Mouse (Mus musculus): ENCODE measurements around the gene Slc7a11. TPM values are rescaled to one million over a fixed set of nuclear protein-coding genes. Genes with fewer than 3 reads are reported as not detected.

Slc7a11 gene
- polyA plus RNA-seq, 1 experiment, result 0.99 TPM

- Histone ChIP-seq H3K4me1 (ENCODE audit: control insufficient read depth, insufficient read depth, insufficient read length) (no peaks in the 10 kb centered on the region), H3K36me3 (ENCODE audit: control insufficient read depth, insufficient read depth, low read length) (no peaks in the 10 kb centered on the region), H3K27ac (ENCODE audit: insufficient read depth, low read length) (no peak overlapping the region), H3K27me3 (ENCODE audit: control insufficient read depth, insufficient read depth, low read length) (no peaks in the 10 kb centered on the region), H3K4me3 (ENCODE audit: extremely low read depth, insufficient read depth, insufficient read length) (no peak overlapping the region)
- no peak for DNase-seq (ENCODE audit: low read depth in 1 of 2, low spot score in 2 of 2)
- TF ChIP-seq CTCF (IDR thresholded peaks at IDR 0.05; ENCODE audit: extremely low read depth, insufficient read depth, insufficient read length, insufficient replicate concordance) (no peak), POLR2A (IDR thresholded peaks at IDR 0.05; ENCODE audit: low read depth, low read length) (no peak)
These were observed 549.5 kb downstream of the Slc7a11 start for GRCm38 (mm10) chr3:49893945-49894344.

- no peaks in the 10 kb centered on the region for H3K4me1 ChIP-seq (ENCODE audit: control insufficient read depth, insufficient read depth, insufficient read length)
- TF ChIP-seq CTCF (IDR thresholded peaks at IDR 0.05; ENCODE audit: extremely low read depth, insufficient read depth, insufficient read length, insufficient replicate concordance) (no peak), POLR2A (IDR thresholded peaks at IDR 0.05; ENCODE audit: low read depth, low read length) (no peak)
- no peaks in the 10 kb centered on the region for H3K27me3 ChIP-seq (ENCODE audit: control insufficient read depth, insufficient read depth, low read length)
- 71% methylated on average over 2 of the region's 2 CpGs for WGBS
- no peak for DNase-seq (ENCODE audit: low read depth in 1 of 2, low spot score in 2 of 2)
- no peaks in the 10 kb centered on the region for H3K36me3 ChIP-seq (ENCODE audit: control insufficient read depth, insufficient read depth, low read length)
- no peak overlapping the region for H3K4me3 ChIP-seq (ENCODE audit: extremely low read depth, insufficient read depth, insufficient read length)
- no peak overlapping the region for H3K27ac ChIP-seq (ENCODE audit: insufficient read depth, low read length)
These were observed 556.1 kb downstream of the Slc7a11 start for GRCm38 (mm10) chr3:49887359-49887758.

- Histone ChIP-seq H3K4me3 (ENCODE audit: extremely low read depth, insufficient read depth, insufficient read length) (no peak overlapping the region), H3K4me1 (ENCODE audit: control insufficient read depth, insufficient read depth, insufficient read length) (no peaks in the 10 kb centered on the region), H3K36me3 (ENCODE audit: control insufficient read depth, insufficient read depth, low read length) (no peaks in the 10 kb centered on the region), H3K27me3 (ENCODE audit: control insufficient read depth, insufficient read depth, low read length) (no peaks in the 10 kb centered on the region), H3K27ac (ENCODE audit: insufficient read depth, low read length) (no peak overlapping the region)
- 60% methylated on average over 8 of the region's 8 CpGs for WGBS
- DNase-seq (ENCODE audit: low read depth in 1 of 2, low spot score in 2 of 2), result no peak
- TF ChIP-seq POLR2A (IDR thresholded peaks at IDR 0.05; ENCODE audit: low read depth, low read length), result no peak
- no peak for TF ChIP-seq CTCF (IDR thresholded peaks at IDR 0.05; ENCODE audit: extremely low read depth, insufficient read depth, insufficient read length, insufficient replicate concordance)
These were observed 557.0 kb downstream of the Slc7a11 start for GRCm38 (mm10) chr3:49886220-49886945.

GRCm38 (mm10) chr3:49880496-49880895, 562.9 kb downstream of the Slc7a11 start:
- H3K36me3 ChIP-seq (ENCODE audit: control insufficient read depth, insufficient read depth, low read length), result no peaks in the 10 kb centered on the region
- no peak overlapping the region for H3K4me3 ChIP-seq (ENCODE audit: extremely low read depth, insufficient read depth, insufficient read length)
- H3K4me1 ChIP-seq (ENCODE audit: control insufficient read depth, insufficient read depth, insufficient read length), result no peaks in the 10 kb centered on the region
- no peak for TF ChIP-seq CTCF (IDR thresholded peaks at IDR 0.05; ENCODE audit: extremely low read depth, insufficient read depth, insufficient read length, insufficient replicate concordance)
- TF ChIP-seq POLR2A (IDR thresholded peaks at IDR 0.05; ENCODE audit: low read depth, low read length), result no peak
- H3K27ac ChIP-seq (ENCODE audit: insufficient read depth, low read length), result no peak overlapping the region
- DNase-seq (ENCODE audit: low read depth in 1 of 2, low spot score in 2 of 2), result no peak
- H3K27me3 ChIP-seq (ENCODE audit: control insufficient read depth, insufficient read depth, low read length), result no peaks in the 10 kb centered on the region

- WGBS, result 85% methylated on average over 3 of the region's 3 CpGs
- TF ChIP-seq CTCF (IDR thresholded peaks at IDR 0.05; ENCODE audit: extremely low read depth, insufficient read depth, insufficient read length, insufficient replicate concordance), result no peak
- TF ChIP-seq POLR2A (IDR thresholded peaks at IDR 0.05; ENCODE audit: low read depth, low read length), result no peak
- Histone ChIP-seq H3K4me3 (ENCODE audit: extremely low read depth, insufficient read depth, insufficient read length) (no peak overlapping the region), H3K36me3 (ENCODE audit: control insufficient read depth, insufficient read depth, low read length) (no peaks in the 10 kb centered on the region), H3K27me3 (ENCODE audit: control insufficient read depth, insufficient read depth, low read length) (no peaks in the 10 kb centered on the region), H3K27ac (ENCODE audit: insufficient read depth, low read length) (no peak overlapping the region), H3K4me1 (ENCODE audit: control insufficient read depth, insufficient read depth, insufficient read length) (no peaks in the 10 kb centered on the region)
- DNase-seq (ENCODE audit: low read depth in 1 of 2, low spot score in 2 of 2), result no peak
These were observed 572.6 kb downstream of the Slc7a11 start for GRCm38 (mm10) chr3:49870786-49871185.

- H3K27ac ChIP-seq (ENCODE audit: insufficient read depth, low read length), result no peak overlapping the region
- no peaks in the 10 kb centered on the region for H3K36me3 ChIP-seq (ENCODE audit: control insufficient read depth, insufficient read depth, low read length)
- no peak for DNase-seq (ENCODE audit: low read depth in 1 of 2, low spot score in 2 of 2)
- 52% methylated on average over 4 of the region's 4 CpGs for WGBS
- no peak overlapping the region for H3K4me3 ChIP-seq (ENCODE audit: extremely low read depth, insufficient read depth, insufficient read length)
- H3K4me1 ChIP-seq (ENCODE audit: control insufficient read depth, insufficient read depth, insufficient read length), result no peaks in the 10 kb centered on the region
- H3K27me3 ChIP-seq (ENCODE audit: control insufficient read depth, insufficient read depth, low read length), result no peaks in the 10 kb centered on the region
- TF ChIP-seq POLR2A (IDR thresholded peaks at IDR 0.05; ENCODE audit: low read depth, low read length) (no peak), CTCF (IDR thresholded peaks at IDR 0.05; ENCODE audit: extremely low read depth, insufficient read depth, insufficient read length, insufficient replicate concordance) (no peak)
These were observed 575.3 kb downstream of the Slc7a11 start for GRCm38 (mm10) chr3:49867951-49868584.
